Mouse (Mus musculus): ENCODE results near the gene Dedd2.

The Dedd2 gene

DNA sequence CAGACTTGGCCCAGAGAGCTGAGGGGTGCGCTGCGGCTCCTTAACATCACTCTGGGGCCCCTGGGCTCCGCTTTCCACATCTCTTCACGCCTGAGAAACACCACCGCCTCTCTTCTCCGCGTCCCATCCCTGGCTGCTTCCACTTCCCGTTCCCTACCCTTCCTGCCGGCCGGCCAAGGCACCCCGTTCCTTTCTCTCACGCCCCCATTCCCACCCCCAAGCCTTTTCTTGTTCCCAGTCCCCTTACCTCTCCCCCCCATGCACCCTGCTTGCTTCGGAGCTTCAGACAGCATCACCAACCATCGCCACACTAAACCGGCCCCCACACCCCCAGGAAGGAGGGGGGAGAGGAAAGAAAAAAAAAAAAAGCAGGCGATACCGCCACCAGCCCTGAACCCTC lies 42.1 kb downstream of the Dedd2 start:
- no peak for DNase-seq

- DNase-seq = no peak
Measured at GRCm38 (mm10) chr7:25174343-25174742, 46.1 kb downstream of the Dedd2 start.

GRCm38 (mm10) chr7:25172669-25173068 lies 47.7 kb downstream of the Dedd2 start:
- DNase-seq = no peak

- DNase-seq = no peak
Measured at GRCm38 (mm10) chr7:25170583-25170982, 49.8 kb downstream of the Dedd2 start.

GRCm38 (mm10) chr7:25166106-25166505 lies 54.3 kb downstream of the Dedd2 start:
- no peak for DNase-seq

DNA sequence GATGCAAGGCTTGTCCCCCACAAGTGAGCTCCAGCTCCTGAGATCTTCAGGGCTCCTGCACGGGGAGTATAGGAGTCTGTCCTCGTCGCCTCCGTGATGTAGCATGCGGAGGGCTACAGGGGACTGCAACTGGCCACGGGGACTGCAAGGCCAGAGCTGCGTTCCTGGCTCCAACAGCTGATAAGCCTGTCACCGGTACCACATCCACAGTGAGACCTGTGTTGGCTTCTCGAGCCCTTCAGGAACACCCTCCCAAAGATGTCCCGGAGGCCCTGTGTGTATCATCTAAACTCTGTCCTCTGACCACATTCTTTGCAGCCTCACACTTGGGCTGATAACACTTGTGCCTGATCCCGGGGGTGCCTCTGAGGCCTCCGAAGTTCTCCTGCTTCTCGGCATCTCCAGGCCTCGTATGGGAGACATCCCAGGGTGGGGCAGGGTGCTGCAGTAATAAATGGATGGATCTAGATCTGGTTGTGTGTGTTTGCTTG lies 64.2 kb downstream of the Dedd2 start:
- DNase-seq = no peak

DNA sequence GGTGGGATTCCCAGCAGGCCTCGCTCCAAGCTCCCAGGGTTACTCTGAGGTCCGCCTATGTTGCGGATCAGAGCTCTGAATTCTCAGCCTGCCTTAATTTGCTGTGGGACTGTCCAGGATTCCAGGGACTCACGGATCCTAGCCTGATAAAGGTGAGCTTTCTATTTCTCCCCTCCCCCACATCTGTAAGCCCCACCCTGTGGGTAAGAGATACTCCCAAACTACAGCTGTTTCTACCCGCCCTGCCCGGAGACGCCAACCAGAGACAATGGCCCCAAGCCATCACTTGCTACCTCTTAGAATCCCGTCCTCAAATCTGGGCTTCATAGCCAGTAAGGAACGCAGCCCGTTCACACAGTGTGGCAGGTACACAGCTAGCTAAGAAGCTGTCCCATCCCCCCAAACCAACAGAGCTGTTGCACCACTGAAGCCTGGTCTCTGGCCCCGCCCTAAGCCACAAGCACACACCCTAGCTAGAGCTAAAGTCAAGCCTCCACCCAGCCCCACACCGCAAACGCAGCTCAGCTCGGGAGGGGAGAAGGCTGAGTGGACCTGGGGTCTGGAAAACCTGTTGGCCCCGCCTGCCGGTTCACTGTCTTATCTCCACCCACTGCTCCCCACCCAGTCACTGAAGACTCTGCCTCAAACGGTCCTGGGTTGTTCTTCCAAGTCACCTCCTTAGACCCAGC lies 64.8 kb downstream of the Dedd2 start:
- no peak for DNase-seq

- DNase-seq = no peak
Measured at GRCm38 (mm10) chr7:25154648-25155047, 65.8 kb downstream of the Dedd2 start.

- DNase-seq = no peak
Measured at GRCm38 (mm10) chr7:25153841-25154240, 66.6 kb downstream of the Dedd2 start.

DNA sequence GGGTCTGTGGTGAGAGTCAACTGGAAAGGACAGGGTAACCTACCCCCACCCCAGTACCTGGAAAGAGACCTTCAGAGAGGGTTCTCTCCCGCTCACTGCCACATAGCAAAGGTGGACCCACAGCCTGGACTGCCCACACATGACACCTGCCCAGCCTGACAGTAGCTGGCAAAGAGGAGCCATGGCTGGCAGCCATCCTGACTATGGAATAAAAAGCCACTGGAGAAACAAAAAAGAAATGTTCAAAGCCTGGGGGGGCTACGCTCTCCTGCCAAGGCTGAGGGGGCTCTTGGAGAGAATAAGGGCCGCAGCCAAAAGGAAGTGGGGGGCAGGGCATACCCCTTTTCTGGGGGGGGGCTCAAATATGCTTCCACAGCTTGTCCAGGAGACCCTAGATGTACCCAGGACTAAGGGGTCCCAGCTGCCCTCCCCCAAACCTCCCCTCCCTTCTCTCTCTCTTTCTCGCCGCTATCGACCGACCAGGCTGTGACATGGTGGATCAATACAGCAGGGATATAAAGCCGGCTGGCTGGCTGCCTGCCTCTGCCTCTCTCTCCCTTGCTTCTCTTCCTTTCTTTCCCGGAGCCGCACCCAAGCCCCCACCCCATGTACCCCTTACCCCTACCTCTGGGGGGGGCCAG lies 68.4 kb downstream of the Dedd2 start:
- DNase-seq = no peak

DNA sequence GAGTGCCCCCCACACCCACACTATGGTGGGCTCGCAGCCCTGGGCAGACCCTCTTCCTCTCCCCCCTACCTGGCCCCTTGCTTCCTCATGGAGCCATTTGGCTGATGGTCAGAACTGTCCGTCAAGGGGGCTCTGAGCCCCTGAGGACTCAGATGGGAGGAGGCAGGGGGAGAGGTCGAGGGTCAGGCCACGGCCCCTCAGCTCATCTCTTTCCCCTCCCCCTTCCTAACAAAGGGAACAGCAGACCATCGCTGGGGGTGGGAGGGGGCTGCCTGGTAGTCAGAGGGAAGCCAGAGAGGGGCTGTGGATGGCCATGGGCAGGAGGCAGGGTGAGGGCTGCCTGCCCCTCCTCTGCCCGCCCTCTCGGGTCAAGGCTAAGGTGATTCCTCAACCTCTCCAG lies 69.4 kb downstream of the Dedd2 start:
- no peak for DNase-seq

DNA sequence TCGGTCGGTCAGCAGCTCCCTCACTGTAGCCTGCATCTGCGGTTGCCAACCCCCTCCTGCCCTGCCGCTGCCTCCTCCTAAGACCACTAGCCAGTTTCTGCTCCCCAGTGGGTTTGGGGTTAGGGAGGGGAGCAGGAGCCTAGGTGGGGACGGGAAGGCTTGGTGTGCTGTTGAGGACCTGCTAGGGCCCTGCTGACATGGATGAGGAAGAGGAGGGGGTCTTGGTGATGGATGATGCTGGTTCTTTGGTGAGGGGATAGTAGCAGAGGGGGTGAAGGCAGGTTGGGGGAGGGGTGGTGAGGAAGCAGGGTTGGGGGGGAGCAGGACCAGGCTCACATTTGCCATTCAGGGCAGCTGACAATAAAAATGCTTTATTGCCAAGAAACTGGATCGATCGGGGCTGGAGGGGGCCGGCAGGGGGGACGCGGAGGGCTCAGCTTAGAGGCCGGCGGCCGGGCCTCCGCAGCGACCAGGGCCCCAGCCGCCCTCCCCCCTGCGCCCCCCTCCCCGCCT lies 70.2 kb downstream of the Dedd2 start:
- no peak for DNase-seq
